Mouse (Mus musculus) heart, postnatal 0 days (tissue): ENCODE measurements around the gene Gins1. TPM values are rescaled to one million over a fixed set of nuclear protein-coding genes. Genes with fewer than 3 reads are reported as not detected.

Experiments
- ATAC-seq: fragments of 200-750 bp; cut with Nextera tagmentation; 2 replicates; pipeline ENCODE4 v1.8.0; 2017; ENCODE audit warnings: low read depth, moderate number of reproducible peaks, moderate library complexity; ENCODE audit not compliant: insufficient read depth
- DNase-seq: peaks from one replicate; pipeline ENCODE4 v3.0.0-alpha.2; 2016; ENCODE audit warnings: low spot score
- H3K27ac ChIP-seq: fragments of 300-500 bp; sonication (generic); 2 replicates; pipeline ENCODE4 v1.5.1; 2014; ENCODE audit warnings: low read depth, mild to moderate bottlenecking
- H3K27me3 ChIP-seq: fragments of 300-500 bp; sonication (generic); 2 replicates; pipeline ENCODE4 v1.6.1; 2014; ENCODE audit warnings: low read length, mixed read lengths; ENCODE audit not compliant: control insufficient read depth, insufficient read depth
- H3K36me3 ChIP-seq: fragments of 300-500 bp; sonication (generic); replicated peaks from 2 replicates; pipeline ENCODE4 v1.6.1; 2014; ENCODE audit warnings: low read length, mixed read lengths; ENCODE audit not compliant: control insufficient read depth, insufficient read depth
- H3K4me1 ChIP-seq: fragments of 300-500 bp; sonication (generic); 2 replicates; pipeline ENCODE4 v1.6.1; 2014; ENCODE audit warnings: antibody characterized with exemption; ENCODE audit not compliant: control insufficient read depth, insufficient read depth
- H3K4me2 ChIP-seq: fragments of 300-500 bp; sonication (generic); 2 replicates; pipeline ENCODE4 v1.6.1; 2014; ENCODE audit warnings: low read depth, mild to moderate bottlenecking, low read length, moderate library complexity
- H3K4me3 ChIP-seq: fragments of 300-500 bp; sonication (generic); 2 replicates; pipeline ENCODE4 v1.5.1; 2014; ENCODE audit warnings: low read depth, low read length
- H3K9ac ChIP-seq: fragments of 300-500 bp; sonication (generic); replicated peaks from 2 replicates; pipeline ENCODE4 v1.6.1; 2014; ENCODE audit warnings: low read depth, low read length, mixed read lengths
- H3K9me3 ChIP-seq: fragments of 300-500 bp; sonication (generic); replicated peaks from 2 replicates; pipeline ENCODE4 v1.6.1; 2016; ENCODE audit warnings: low read length; ENCODE audit not compliant: control insufficient read depth
- CTCF ChIP-seq: IDR thresholded peaks from 2 replicates; pipeline ENCODE4 v1.5.1; 2016; ENCODE audit warnings: antibody characterized with exemption, control low read depth, low read depth
- EP300 ChIP-seq: IDR thresholded peaks from 2 replicates; pipeline ENCODE4 v1.6.1; 2016; ENCODE audit warnings: antibody characterized with exemption, low read depth
- WGBS: fragments of 180-500 bp; shearing (Covaris S2); extraction: QIAGEN DNeasy Blood & Tissue Kit; methylation state at CpG from one replicate; pipeline ENCODE4 v1.1.7; 2014; 5-methylcytosine and 5-hydroxymethylcytosine counted together
- polyA plus RNA-seq: library from polyadenylated mRNA; unstranded; fragments of >200 nt; fragmentation: Nextera tagmentation; extraction: Ambion mirVana; gene quantifications from 2 replicates; pipeline ENCODE4 v1.2.1, GENCODE M21; 2015
- total RNA-seq: library from RNA; depleted of rRNA; stranded (reverse); fragments of >200 nt; gene quantifications from 2 replicates; pipeline ENCODE4 v1.2.3, GENCODE M21; 2014; ENCODE audit warnings: low replicate concordance

The Gins1 gene
- total and polyA plus RNA-seq, 2 experiments from 2014 or later: 1.6 to 7.8 TPM

DNA sequence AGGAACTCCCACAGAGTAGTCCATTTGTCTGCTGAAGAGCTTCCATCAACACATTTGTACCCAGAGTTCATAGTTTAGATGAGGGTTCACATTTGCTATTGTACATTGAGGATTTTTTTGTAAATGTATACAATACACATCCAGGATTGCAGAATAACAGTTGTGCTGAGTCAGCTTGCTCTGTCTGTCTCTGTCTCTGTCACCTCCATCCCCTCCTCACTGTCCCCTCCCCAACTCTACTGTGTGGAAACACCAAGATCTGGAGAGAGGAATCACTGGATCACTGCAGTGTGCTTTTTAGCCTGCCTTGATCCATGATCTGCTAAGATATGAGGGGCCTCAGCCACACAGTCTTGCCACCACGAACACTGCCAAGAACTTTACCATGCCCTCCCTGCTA, 19.4 kb upstream of the Gins1 start:
- Histone ChIP-seq H3K4me3 (no peak overlapping the region), H3K27me3 (no peaks in the 10 kb centered on the region), H3K4me1 (no peaks in the 10 kb centered on the region), H3K9me3 (no peaks in the 10 kb centered on the region), H3K27ac (no peak overlapping the region), H3K36me3 (no peaks in the 10 kb centered on the region), H3K9ac (no peak overlapping the region), H3K4me2 (no peak overlapping the region)
- ATAC-seq (no peak), DNase-seq (no peak)
- WGBS: 82% methylated on average over 1 of the region's 1 CpGs
- TF ChIP-seq CTCF (no peak), EP300 (no peak)

DNA sequence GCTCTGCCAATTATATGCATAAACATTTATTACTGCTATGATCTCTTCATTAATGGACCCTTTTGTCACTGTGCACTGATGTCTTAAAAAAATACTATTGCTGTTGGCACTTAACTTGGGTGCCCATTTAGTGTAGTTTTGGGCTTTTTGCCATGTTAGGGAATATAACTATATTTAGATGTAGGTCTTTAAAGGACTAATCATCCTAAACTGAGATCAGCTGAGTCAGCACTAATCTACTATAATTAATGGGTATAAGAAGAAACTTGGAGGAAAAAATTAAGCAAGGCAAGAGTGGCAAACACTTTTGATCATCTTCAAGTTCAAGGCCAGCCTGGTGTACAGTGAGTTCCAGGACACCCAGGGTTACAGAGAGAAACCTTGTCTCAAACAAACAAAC, 18.9 kb upstream of the Gins1 start:
- H3K36me3 ChIP-seq: no peaks in the 10 kb centered on the region
- no peak overlapping the region for H3K9ac ChIP-seq
- no peaks in the 10 kb centered on the region for H3K9me3 ChIP-seq
- DNase-seq (no peak), ATAC-seq (no peak)
- no peak overlapping the region for H3K4me3 ChIP-seq
- H3K27me3 ChIP-seq: no peaks in the 10 kb centered on the region
- no peaks in the 10 kb centered on the region for H3K4me1 ChIP-seq
- TF ChIP-seq EP300 (no peak), CTCF (no peak)
- H3K4me2 ChIP-seq: no peak overlapping the region
- no peak overlapping the region for H3K27ac ChIP-seq

DNA sequence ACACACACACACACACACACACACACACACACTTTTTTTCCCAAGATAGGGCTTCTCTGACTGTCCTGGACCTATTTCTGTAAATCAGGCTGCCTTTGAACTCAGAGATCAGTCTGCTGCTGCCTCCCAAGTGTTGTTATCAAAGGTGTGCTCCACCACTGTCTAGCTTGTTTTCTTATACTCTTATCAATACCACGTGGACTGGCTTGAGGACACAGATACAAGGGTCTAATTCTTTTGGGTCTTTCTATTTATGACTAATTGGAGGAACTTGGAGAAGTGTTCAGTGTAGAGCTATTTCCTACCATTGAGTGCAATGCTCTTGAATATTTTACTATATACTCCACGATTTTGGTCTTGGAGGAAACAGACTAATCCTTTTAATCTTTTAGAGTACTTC, 17.8 kb upstream of the Gins1 start:
- ATAC-seq: no peak
- H3K4me2 ChIP-seq: no peak overlapping the region
- no peaks in the 10 kb centered on the region for H3K27me3 ChIP-seq
- no peak for DNase-seq
- H3K9me3 ChIP-seq: no peaks in the 10 kb centered on the region
- no peak overlapping the region for H3K27ac ChIP-seq
- no peaks in the 10 kb centered on the region for H3K4me1 ChIP-seq
- H3K36me3 ChIP-seq: no peaks in the 10 kb centered on the region
- TF ChIP-seq CTCF: no peak
- TF ChIP-seq EP300: no peak
- H3K9ac ChIP-seq: no peak overlapping the region
- no peak overlapping the region for H3K4me3 ChIP-seq
- 37% methylated on average over 2 of the region's 2 CpGs for WGBS

DNA sequence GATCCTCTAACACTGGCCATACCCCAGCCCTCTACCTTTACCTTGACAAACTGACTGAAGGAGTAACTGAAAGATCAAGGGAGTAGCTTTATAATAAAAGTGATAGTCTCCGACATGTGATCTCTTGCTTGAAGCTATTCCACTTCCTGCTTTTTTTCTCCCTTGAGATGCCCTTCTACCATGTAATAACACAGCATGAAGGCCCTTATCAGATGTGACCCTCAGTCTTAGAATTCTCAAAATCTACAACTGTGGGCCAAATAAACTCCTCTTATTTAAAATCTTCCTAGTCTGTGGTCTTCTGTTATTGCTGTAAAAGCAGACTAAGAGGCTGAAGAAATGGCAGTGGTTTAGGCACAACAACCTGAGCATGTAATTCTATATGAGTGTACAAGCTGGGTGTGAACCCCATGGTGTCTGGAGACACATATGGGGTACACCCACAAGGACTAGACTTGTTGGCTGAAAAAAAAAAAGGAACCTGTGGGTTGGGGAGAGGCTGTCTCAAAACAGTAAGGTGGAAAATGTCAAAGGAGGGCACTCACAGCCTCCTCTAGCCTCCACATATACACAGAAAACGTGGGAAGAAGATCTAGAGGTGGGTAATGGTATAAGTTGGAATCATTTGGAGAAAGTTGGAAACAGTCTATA, 10.5 kb upstream of the Gins1 start:
- H3K9me3 ChIP-seq: no peaks in the 10 kb centered on the region
- H3K36me3 ChIP-seq: no peaks in the 10 kb centered on the region
- H3K9ac ChIP-seq: no peak overlapping the region
- DNase-seq: no peak
- no peak for TF ChIP-seq CTCF
- WGBS: 88% methylated on average over 2 of the region's 2 CpGs
- no peak overlapping the region for H3K27ac ChIP-seq
- no peak overlapping the region for H3K4me3 ChIP-seq
- H3K27me3 ChIP-seq: no peaks in the 10 kb centered on the region
- H3K4me2 ChIP-seq: no peak overlapping the region
- no peaks in the 10 kb centered on the region for H3K4me1 ChIP-seq
- ATAC-seq: no peak

DNA sequence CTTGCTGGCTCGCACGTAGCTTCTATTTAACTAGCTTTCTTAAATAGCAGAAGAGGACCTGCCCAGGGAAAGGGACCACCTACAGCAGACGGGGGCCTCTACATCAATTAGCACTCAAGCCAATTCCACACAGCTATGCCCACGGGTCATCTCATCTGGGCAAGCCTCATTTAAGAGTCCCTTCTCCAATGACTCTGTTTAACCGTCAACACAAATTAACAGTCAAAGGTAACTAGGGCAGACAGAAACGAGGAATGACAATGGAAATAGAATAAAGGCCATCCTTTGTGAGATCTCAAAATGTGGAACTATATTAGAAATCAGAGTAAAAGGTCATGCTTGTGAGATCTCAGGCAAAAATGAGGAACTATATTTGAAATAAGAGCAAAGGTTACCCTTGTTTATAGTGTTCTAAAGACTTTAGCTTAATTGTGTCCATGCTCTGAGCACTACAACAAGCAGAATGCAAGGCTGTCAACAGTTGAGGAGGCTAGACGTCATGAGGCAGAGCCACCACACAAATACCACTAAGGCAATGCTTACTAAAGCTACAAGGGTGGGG, 9.4 kb upstream of the Gins1 start:
- no peaks in the 10 kb centered on the region; the same call in 1 of the 2 replicates for H3K36me3 ChIP-seq
- H3K9ac ChIP-seq: no peak overlapping the region
- WGBS: 73% methylated on average over 7 of the region's 7 CpGs
- no peak overlapping the region for H3K4me3 ChIP-seq
- H3K4me2 ChIP-seq: no peak overlapping the region
- H3K4me1 ChIP-seq: no peaks in the 10 kb centered on the region
- TF ChIP-seq EP300 (no peak), CTCF (no peak)
- ATAC-seq (no peak), DNase-seq (no peak)
- no peak overlapping the region for H3K27ac ChIP-seq
- H3K9me3 ChIP-seq: no peaks in the 10 kb centered on the region
- H3K27me3 ChIP-seq: no peaks in the 10 kb centered on the region

- no peak overlapping the region for H3K4me3 ChIP-seq
- no peaks in the 10 kb centered on the region for H3K9me3 ChIP-seq
- H3K4me2 ChIP-seq: no peak overlapping the region
- no peaks in the 10 kb centered on the region for H3K27me3 ChIP-seq
- TF ChIP-seq EP300 (no peak), CTCF (no peak)
- ATAC-seq (no peak), DNase-seq (no peak)
- no peaks in the 10 kb centered on the region; the same call in 1 of the 2 replicates for H3K36me3 ChIP-seq
- H3K4me1 ChIP-seq: no peaks in the 10 kb centered on the region
- WGBS: 78% methylated on average over 6 of the region's 6 CpGs
- H3K9ac ChIP-seq: no peak overlapping the region
- no peak overlapping the region for H3K27ac ChIP-seq
Measured at GRCm38 (mm10) chr2:150900341-150900740, 4.9 kb upstream of the Gins1 start.
